Mouse (Mus musculus) neural tube, embryonic 14.5 days (tissue): ENCODE results near the gene Neu1. TPM values are rescaled to one million over a fixed set of nuclear protein-coding genes. Genes with fewer than 3 reads are reported as not detected.
"Not testable (repeated sequence)": the region's sequence is repeated elsewhere in the genome, so short reads cannot be mapped to it uniquely, and the experiment has no call there.

ENCODE experiments used
- ATAC-seq: fragments of 200-750 bp; cut with Nextera tagmentation; 2 replicates; pipeline ENCODE4 v1.8.0; 2017; ENCODE audit warnings: low read depth, mild to moderate bottlenecking, moderate TSS enrichment, moderate library complexity
- H3K27ac ChIP-seq: fragments of 300-500 bp; sonication (generic); 2 replicates; pipeline ENCODE4 v1.5.1; 2014; ENCODE audit warnings: low read depth, mild to moderate bottlenecking, control low read depth, low read length, moderate library complexity, mixed read lengths
- H3K27me3 ChIP-seq: fragments of 300-500 bp; sonication (generic); 2 replicates; pipeline ENCODE4 v1.6.1; 2014; ENCODE audit warnings: low read length; ENCODE audit not compliant: control insufficient read depth, insufficient read depth
- H3K36me3 ChIP-seq: fragments of 300-500 bp; sonication (generic); 2 replicates; pipeline ENCODE4 v1.6.1; 2014; ENCODE audit warnings: low read length, mixed read lengths; ENCODE audit not compliant: control insufficient read depth, insufficient read depth
- H3K4me1 ChIP-seq: fragments of 300-500 bp; sonication (generic); 2 replicates; pipeline ENCODE4 v1.6.1; 2014; ENCODE audit warnings: low read length; ENCODE audit not compliant: control insufficient read depth, insufficient read depth
- H3K4me2 ChIP-seq: fragments of 300-500 bp; sonication (generic); 2 replicates; pipeline ENCODE4 v1.6.1; 2014; ENCODE audit warnings: mild to moderate bottlenecking, low read depth, low read length, control low read depth
- H3K4me3 ChIP-seq: fragments of 300-500 bp; sonication (generic); 2 replicates; pipeline ENCODE4 v1.5.1; 2014; ENCODE audit warnings: low read depth, low read length, control low read depth, mixed read lengths
- H3K9ac ChIP-seq: fragments of 300-500 bp; sonication (generic); replicated peaks from 2 replicates; pipeline ENCODE4 v1.6.1; 2014; ENCODE audit warnings: low read depth, mild to moderate bottlenecking, control low read depth, low read length, mixed read lengths
- H3K9me3 ChIP-seq: fragments of 300-500 bp; sonication (generic); 2 replicates; pipeline ENCODE4 v1.6.1; 2016; ENCODE audit warnings: low read length; ENCODE audit not compliant: control insufficient read depth
- WGBS: fragments of 180-500 bp; shearing (Covaris S2); extraction: QIAGEN DNeasy Blood & Tissue Kit; methylation state at CpG from one replicate; pipeline ENCODE4 v1.1.7; 2014; 5-methylcytosine and 5-hydroxymethylcytosine counted together
- polyA plus RNA-seq: library from polyadenylated mRNA; unstranded; fragments of >200 nt; fragmentation: Nextera tagmentation; extraction: Ambion mirVana; gene quantifications from 2 replicates; pipeline ENCODE4 v1.2.1, GENCODE M21; 2014

The Neu1 gene
- polyA plus RNA-seq, 1 experiment from 2014 or later = 30.1 TPM

DNA sequence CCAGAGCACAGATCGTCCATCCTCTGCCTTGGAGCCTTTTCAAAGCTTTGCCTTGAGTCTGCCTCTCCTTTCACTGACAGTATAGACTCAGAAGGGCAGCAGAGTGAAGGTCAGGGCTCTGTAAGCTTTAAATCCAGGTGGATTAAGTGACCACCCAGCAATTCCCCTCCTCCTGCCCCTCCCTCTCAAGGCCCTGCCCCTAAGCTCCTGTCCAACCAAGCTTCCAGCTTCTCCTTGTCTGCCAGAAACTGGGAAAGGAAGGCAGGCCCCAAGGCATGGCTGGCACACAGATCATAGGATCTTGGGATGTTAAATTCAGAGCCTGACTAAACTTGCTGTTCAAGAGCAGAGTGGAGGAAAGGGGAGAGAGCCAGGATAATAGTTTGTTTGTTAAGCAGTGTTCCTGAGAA lies 33.6 kb downstream of the Neu1 start:
- no peaks in the 10 kb centered on the region for H3K36me3 ChIP-seq
- no peak overlapping the region for H3K9ac ChIP-seq
- WGBS = 24% methylated on average over 1 of the region's 1 CpGs
- ATAC-seq = no peak
- H3K4me3 ChIP-seq = no peak overlapping the region
- H3K9me3 ChIP-seq = no peaks in the 10 kb centered on the region
- H3K27me3 ChIP-seq = peaks cover 12% of the 10 kb centered on the region
- H3K4me2 ChIP-seq = no peak overlapping the region
- no peaks in the 10 kb centered on the region for H3K4me1 ChIP-seq
- H3K27ac ChIP-seq = no peak overlapping the region

DNA sequence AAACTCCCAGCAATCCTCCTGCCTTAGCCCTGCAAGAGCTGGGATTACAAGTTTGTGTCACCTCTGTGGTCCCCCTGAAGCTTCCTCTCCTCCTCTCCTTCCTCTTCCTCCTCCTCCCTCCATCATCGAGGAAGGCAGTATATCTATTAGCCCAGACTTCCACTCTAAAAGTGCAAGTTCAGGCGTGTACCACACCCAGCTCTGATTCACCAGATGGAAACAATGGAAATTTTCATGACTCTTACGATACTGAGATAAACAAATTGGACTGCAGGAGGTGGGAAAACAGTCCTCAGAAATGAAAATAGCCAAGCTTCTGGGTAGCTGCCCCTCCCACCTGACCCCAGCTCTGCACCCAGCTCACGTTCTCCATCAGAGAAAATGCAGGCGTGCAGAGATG lies 34.6 kb downstream of the Neu1 start:
- no peak overlapping the region for H3K27ac ChIP-seq
- 73% methylated on average over 5 of the region's 5 CpGs for WGBS
- no peak overlapping the region for H3K9ac ChIP-seq
- no peak overlapping the region for H3K4me3 ChIP-seq
- ATAC-seq = no peak
- no peak overlapping the region for H3K4me2 ChIP-seq
- no peaks in the 10 kb centered on the region for H3K4me1 ChIP-seq
- H3K27me3 ChIP-seq = peaks cover 12% of the 10 kb centered on the region
- no peaks in the 10 kb centered on the region for H3K9me3 ChIP-seq
- H3K36me3 ChIP-seq = no peaks in the 10 kb centered on the region

DNA sequence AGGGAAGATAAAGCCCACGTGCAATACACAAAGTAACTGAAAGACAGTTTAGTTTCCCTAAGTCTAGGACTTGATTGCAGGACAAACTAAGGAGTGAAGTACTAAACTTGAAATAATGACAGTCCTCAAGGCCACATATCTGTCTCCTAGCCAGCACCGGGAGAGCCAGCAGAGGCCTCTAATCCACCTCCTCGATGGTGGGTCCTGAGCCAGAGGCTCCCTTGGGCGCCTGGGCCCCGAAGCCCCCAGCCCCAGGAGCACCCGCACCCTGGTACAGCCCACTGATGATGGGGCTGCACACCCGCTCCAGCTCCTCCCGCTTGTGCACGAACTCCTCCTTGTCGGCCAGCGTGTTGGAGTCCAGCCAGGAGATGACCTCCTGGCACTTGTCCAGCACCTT lies 38.8 kb downstream of the Neu1 start, which contains the start of gene Gm20481:
Gene Gm20481, plus strand, starts transcription at position 91 of the 400 bp plus-strand sequence.
- H3K27ac ChIP-seq, H3K4me1 ChIP-seq, H3K9me3 ChIP-seq, H3K4me3 ChIP-seq, H3K36me3 ChIP-seq, ATAC-seq, H3K4me2 ChIP-seq, H3K9ac ChIP-seq: not testable (repeated sequence)
- peaks cover 12% of the 10 kb centered on the region for H3K27me3 ChIP-seq
- 72% methylated on average over 6 of the region's 11 CpGs for WGBS

DNA sequence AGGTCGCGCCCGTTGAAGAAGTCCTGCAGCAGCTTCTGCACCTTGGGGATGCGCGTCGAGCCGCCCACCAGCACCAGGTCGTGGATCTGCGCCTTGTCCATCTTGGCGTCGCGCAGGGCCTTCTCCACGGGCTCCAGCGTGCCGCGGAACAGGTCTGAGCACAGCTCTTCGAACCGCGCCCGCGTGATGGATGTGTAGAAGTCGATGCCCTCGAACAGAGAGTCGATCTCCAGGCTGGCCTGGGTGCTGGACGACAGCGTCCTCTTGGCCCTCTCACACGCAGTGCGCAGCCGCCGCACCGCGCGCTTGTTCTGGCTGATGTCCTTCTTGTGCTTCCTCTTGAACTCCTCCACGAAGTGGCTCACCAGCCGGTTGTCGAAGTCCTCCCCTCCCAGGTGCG lies 39.8 kb downstream of the Neu1 start:
- not testable (repeated sequence) for H3K4me1 ChIP-seq, H3K4me3 ChIP-seq, H3K27ac ChIP-seq, H3K4me2 ChIP-seq, H3K9ac ChIP-seq, H3K36me3 ChIP-seq, ATAC-seq, H3K9me3 ChIP-seq
- WGBS = 34% methylated on average over 18 of the region's 37 CpGs
- H3K27me3 ChIP-seq = peaks cover 12% of the 10 kb centered on the region

- peak; percentile 62 for ATAC-seq
- peak overlapping the region; percentile 35; the same call in 1 of the 2 replicates for H3K4me3 ChIP-seq
- not testable (repeated sequence) for H3K9ac ChIP-seq, H3K27ac ChIP-seq, H3K4me1 ChIP-seq, H3K36me3 ChIP-seq, H3K9me3 ChIP-seq
- under 1% methylated on average over 18 of the region's 43 CpGs for WGBS
- peaks cover 12% of the 10 kb centered on the region for H3K27me3 ChIP-seq
- peak overlapping the region; percentile 73 for H3K4me2 ChIP-seq
Observed at GRCm38 (mm10) chr17:34971694-34972068, 40.6 kb downstream of the Neu1 start.

DNA sequence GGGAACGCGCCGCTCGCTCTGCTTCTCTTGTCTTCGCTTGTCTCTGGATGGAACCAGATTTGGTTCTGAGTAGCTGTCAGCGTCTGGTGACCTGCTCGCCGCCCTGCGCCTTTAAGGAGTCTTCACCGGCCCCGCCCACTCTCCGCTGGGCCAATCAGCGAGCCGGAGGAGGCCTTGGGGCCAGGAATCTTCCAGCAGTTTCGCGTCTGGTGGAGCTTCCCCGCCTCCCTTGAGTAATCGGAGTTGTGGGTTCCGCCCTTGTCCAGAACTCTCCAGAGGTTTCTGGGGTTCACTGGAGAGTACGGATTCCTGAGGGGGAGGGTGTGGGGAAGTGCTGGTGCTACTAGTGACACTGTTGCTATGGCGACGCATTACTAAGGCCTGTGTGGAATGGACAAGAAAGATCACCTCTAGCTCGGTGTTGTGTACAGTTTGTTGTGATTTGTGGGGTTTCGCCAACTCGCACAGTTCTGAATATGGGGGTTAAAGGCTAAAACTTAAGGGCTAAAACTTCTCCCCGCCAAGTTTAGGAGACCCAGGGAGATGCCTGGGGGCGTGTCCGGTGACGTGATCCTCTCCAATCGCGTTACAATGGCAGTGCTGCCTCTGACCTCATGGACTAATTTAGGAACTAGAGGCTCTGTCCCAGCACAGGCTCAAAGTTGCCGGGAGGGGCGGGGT lies 41.2 kb downstream of the Neu1 start, which contains the start of the genes Hspa1a and Hspa1l:
Gene Hspa1a, minus strand, starts transcription at position 88 of the 681 bp plus-strand sequence.
Gene Hspa1l, plus strand, starts transcription at position 635 of the 681 bp plus-strand sequence.
- peak within 1 kb of the TSS; percentile 73 for H3K4me2 ChIP-seq
- not testable (repeated sequence) for H3K9ac ChIP-seq, H3K36me3 ChIP-seq, H3K4me1 ChIP-seq, H3K27ac ChIP-seq, H3K9me3 ChIP-seq
- WGBS = under 1% methylated on average over 27 of the region's 33 CpGs
- peak within 1 kb of the TSS; percentile 35 for H3K4me3 ChIP-seq
- peaks cover 12% of the 10 kb centered on the region for H3K27me3 ChIP-seq
- ATAC-seq = peak; percentile 95

- H3K27me3 ChIP-seq = no peaks in the 10 kb centered on the region
- no peak overlapping the region for H3K4me2 ChIP-seq
- no peaks in the 10 kb centered on the region for H3K9me3 ChIP-seq
- peaks cover 6% of the 10 kb centered on the region; the same call in 1 of the 2 replicates for H3K4me1 ChIP-seq
- no peak overlapping the region for H3K27ac ChIP-seq
- no peaks in the 10 kb centered on the region for H3K36me3 ChIP-seq
- WGBS = 84% methylated on average over 3 of the region's 3 CpGs
- no peak overlapping the region for H3K4me3 ChIP-seq
- ATAC-seq = no peak
- no peak overlapping the region for H3K9ac ChIP-seq
Observed at GRCm38 (mm10) chr17:34975581-34976492, 44.8 kb downstream of the Neu1 start.

DNA sequence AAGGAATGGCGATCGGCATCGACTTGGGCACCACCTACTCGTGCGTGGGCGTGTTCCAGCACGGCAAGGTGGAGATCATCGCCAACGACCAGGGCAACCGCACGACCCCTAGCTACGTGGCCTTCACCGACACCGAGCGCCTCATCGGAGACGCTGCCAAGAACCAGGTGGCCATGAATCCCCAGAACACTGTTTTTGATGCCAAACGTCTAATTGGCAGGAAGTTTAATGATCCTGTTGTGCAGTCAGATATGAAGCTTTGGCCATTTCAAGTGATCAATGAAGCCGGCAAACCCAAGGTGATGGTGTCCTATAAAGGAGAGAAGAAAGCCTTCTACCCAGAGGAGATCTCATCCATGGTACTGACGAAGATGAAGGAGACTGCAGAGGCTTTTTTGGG lies 45.9 kb downstream of the Neu1 start:
- no peak overlapping the region for H3K27ac ChIP-seq
- H3K4me2 ChIP-seq = no peak overlapping the region
- no peak overlapping the region for H3K4me3 ChIP-seq
- H3K27me3 ChIP-seq = no peaks in the 10 kb centered on the region
- no peaks in the 10 kb centered on the region for H3K9me3 ChIP-seq
- H3K4me1 ChIP-seq = peaks cover 11% of the 10 kb centered on the region; the same call in 1 of the 2 replicates
- WGBS = 97% methylated on average over 20 of the region's 20 CpGs
- no peak for ATAC-seq
- H3K9ac ChIP-seq = no peak overlapping the region
- no peaks in the 10 kb centered on the region for H3K36me3 ChIP-seq

DNA sequence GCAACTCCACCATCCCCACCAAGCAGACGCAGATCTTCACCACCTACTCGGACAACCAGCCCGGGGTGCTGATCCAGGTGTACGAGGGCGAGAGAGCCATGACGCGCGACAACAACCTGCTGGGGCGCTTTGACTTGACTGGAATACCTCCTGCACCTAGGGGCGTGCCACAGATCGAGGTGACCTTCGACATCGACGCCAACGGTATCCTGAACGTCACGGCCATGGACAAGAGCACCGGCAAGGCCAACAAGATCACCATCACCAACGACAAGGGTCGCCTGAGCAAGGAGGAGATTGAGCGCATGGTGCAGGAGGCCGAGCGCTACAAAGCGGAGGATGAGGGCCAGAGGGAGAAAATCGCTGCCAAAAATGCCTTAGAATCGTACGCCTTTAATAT lies 47.2 kb downstream of the Neu1 start:
- Histone ChIP-seq H3K27me3 (no peaks in the 10 kb centered on the region), H3K4me3 (no peak overlapping the region), H3K4me1 (peaks cover 13% of the 10 kb centered on the region; the same call in 1 of the 2 replicates), H3K4me2 (no peak overlapping the region), H3K36me3 (no peaks in the 10 kb centered on the region), H3K9me3 (no peaks in the 10 kb centered on the region), H3K9ac (no peak overlapping the region), H3K27ac (no peak overlapping the region)
- no peak for ATAC-seq
- WGBS = 90% methylated on average over 27 of the region's 27 CpGs
